Mouse (Mus musculus): ENCODE measurements at regions not wholly inside any gene's neighbourhood (a gene's known extent, or its start where the extent isn't known, plus 50 kb on each side); places are given as distances from the start of the nearest gene placed in this dataset.

GRCm38 (mm10) chr16:78490245-78490644 lies 86.3 kb downstream of the D16Ertd472e start:
- no peak for DNase-seq

DNA sequence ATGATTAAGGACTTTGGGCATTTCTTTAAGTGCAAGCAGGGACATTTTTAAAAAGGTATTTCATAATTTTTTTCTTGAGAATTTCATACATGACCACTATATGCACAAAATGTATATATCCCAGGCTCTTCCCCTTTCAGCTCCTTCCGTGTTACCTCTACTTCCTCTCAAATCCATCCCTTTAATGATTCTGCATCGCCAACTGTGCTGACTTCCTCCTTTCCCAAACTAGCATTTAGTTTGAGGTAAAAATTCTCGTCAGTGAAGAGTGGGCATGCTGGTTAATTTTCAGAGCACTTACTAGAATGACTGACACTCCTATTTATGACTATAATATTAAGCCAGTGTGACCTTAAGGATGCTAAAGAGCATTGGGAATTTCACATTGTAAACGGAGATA lies 86.9 kb downstream of the D16Ertd472e start:
- no peak for DNase-seq

DNA sequence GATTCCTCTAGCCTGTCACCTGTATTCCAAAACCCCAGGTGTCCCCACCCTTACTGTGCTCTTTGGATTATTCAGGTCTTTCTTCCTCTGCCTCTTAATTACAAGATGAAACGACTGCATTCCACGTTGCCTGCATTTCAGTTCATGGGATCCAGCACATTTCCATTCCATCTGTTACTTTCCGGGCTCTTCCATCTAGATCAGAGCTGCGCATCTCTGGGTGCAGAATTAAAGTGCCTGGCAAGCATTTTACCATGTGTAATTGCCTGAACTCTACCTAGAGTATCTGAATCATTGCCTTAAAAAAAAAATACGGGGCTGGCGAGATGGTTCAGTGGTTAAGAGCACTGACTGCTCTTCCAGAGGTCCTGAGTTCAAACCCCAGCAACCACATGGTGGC lies 90.0 kb downstream of the D16Ertd472e start:
- no peak for DNase-seq

GRCm38 (mm10) chr16:78484319-78484718 lies 92.2 kb downstream of the D16Ertd472e start:
- no peak for DNase-seq

DNA sequence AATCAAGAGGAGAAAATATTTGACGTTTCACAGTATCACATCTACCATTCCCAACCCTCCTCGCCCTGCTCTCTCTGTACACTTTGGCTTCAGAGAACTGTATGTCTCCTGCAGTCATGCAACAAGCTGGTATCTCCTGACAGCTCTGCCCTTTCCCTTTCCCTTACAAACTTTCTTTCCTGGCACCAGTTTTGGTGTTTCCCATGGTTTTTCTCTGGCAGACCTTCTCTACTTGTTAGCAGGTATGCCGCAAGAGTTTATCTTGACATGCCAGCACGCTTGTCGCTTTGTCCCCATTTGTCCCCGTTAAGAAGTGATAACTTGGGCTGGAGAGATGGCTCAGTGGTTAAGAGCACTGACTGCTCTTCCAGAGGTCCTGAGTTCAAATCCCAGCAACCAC lies 94.9 kb downstream of the D16Ertd472e start:
- no peak for DNase-seq

- no peak for DNase-seq
Measured at GRCm38 (mm10) chr16:78481065-78481464, 95.4 kb downstream of the D16Ertd472e start.

DNA sequence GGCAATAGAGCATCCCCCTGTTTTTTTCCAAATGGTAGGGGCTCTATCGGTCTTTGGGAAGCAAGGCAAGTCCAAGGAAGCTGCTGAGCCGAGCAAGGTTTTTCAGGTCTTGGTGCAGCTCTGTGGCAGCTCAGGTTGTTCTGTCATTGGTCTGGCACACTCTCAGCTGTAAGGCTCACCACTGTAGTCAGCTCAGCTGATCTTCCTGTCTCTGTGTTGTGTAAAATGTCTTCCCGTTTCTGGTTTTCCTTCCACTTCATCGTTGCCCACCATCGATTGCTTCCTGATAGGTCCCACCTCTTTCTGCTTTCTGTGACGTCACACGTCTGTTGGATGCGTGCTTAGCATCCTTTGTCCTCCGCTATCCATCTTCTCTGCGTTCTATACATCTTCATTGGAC lies 96.2 kb downstream of the D16Ertd472e start:
- DNase-seq = no peak

DNA sequence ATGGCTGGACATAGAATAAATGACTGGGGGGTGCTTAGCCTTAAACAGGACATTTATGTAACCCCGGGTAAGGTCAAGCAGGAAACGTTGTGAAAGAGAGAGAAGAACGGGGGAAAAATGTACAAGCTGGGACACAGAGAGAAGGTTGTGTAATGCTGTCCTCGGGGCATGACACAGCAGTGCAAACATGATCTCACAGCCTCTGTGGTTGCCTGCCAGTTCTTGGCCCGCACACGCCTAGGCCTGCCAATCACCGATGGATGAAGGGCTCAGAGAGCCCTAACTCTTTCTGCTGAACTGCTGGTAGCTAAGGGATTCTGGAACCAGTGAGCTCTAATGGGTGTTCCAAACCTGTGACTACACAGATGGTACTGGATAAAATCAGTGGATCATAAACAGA lies 96.5 kb upstream of the Btg3 start:
- no peak for DNase-seq

GRCm38 (mm10) chr16:78459996-78460395 lies 83.0 kb upstream of the Btg3 start:
- no peak for DNase-seq

GRCm38 (mm10) chr16:78457731-78458151 lies 80.7 kb upstream of the Btg3 start:
- no peak for DNase-seq

- no peak for DNase-seq
Measured at GRCm38 (mm10) chr16:78456345-78456744, 79.4 kb upstream of the Btg3 start.

DNA sequence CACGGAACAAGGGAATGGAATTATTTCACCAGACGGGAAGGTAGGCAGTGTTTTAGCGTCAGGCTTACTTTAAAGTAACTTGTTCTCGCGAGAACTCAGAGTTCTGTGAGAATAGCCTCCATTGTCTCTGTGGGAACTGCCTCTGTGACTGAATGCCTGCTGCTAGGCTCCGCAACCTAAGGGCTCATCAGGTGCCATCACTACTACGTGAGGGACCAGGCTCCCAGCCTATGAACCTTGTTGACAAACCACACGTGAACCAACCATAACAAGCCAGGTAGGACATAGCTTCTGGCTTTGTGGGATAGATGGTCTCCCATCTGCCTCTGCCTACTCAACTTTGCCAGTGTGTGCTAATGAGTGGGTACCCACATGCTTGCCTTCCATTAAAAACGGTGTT lies 77.5 kb upstream of the Btg3 start:
- no peak for DNase-seq

GRCm38 (mm10) chr16:78452303-78452702 lies 75.3 kb upstream of the Btg3 start:
- peak; percentile 31 for DNase-seq

GRCm38 (mm10) chr16:78451750-78452149 lies 74.8 kb upstream of the Btg3 start:
- DNase-seq = no peak

DNA sequence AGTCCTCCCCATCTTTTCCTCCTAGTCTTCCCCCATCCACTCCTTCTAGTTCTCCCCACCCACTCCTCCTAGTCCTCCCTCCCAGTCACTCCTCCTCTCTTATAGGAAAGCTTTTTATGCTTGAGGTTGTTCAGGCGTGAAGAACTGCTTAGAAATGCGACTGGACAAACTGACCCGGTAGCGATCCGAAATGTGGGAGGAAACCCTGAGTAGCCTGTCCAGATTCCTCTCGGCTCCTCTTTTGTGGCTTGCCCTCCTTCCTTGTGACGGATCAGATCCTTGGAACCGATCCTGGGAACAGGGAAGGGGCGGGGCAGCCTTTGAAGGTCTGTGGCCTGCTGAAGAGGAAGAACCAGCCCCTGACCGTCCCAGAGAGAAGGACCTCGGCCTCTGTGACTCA lies 74.3 kb upstream of the Btg3 start:
- no peak for DNase-seq

DNA sequence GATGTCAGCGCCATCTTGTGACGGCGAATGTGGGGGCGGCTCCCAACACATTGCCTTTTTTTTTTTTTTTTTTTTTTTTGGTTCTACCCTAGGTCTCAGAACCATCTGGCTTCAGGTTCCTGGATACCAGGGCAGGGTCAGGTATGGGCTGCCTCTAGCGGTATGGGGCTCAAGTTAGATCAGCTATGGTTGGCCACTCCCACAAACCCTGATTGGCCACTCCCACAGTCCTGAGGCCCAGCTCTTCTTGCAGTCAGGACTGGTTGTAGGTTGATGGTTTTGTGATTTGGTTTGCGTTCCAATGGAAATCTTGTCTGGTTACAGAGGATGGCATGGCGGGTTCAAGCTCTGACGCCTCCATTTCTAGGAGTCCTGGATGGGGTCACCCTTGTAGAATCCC lies 72.2 kb upstream of the Btg3 start:
- no peak for DNase-seq

GRCm38 (mm10) chr16:78443262-78443661 lies 66.3 kb upstream of the Btg3 start:
- no peak for DNase-seq

GRCm38 (mm10) chr16:78442830-78443229 lies 65.8 kb upstream of the Btg3 start:
- no peak for DNase-seq

- DNase-seq = no peak
Measured at GRCm38 (mm10) chr16:78441961-78442360, 65.0 kb upstream of the Btg3 start.

DNA sequence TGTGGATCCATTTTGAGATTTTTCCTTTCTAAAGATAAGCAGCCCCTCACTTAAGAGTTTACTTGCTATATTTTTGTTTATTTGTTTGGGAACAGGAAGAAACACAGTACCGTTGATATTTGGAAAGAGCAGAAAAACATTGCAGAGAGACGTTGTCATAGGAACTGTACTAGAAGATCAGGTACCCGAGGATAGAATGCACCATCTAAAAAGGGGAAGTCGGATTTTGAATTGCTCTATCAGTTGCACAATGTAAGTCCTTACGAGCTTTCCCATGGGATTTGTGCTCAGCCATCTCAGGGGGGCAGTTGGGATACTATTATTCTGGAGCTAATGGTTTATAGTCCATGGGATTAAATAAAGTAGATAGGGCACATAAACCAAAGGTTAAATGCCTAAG lies 58.7 kb upstream of the Btg3 start:
- no peak for DNase-seq

DNA sequence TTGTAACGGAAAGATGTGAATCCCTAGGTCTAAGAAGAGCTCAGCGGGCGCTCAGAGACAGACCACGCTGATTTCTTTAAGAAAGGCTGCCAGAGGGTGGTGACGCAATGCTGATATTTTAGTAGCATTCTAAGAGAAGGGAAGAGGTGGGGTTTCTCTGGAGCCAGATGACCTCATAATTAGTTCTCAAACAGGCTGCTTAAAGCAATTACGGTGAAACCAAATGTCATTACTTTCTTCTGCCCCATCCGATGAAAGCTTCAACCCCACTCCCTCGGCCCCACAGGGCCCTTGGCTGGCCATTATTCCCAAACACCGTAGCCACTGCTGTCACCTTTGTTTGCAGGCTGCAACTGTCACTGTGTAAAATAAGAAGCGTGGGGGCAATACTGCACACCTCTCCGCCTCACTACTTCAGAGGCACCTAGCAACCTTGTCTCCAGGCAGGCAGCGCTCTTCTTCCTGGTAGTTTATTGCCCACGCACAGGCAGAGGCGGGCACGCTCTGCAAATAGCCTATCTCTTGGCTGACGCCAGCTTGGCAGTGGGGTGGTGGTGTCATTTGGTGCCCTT lies 50.6 kb upstream of the Btg3 start:
- DNase-seq = peak; percentile 25

Data from cerebellum, adult 9-10 months (tissue).